ENCODE assay signal across 26 mouse cellular contexts in the genomic region with DNA sequence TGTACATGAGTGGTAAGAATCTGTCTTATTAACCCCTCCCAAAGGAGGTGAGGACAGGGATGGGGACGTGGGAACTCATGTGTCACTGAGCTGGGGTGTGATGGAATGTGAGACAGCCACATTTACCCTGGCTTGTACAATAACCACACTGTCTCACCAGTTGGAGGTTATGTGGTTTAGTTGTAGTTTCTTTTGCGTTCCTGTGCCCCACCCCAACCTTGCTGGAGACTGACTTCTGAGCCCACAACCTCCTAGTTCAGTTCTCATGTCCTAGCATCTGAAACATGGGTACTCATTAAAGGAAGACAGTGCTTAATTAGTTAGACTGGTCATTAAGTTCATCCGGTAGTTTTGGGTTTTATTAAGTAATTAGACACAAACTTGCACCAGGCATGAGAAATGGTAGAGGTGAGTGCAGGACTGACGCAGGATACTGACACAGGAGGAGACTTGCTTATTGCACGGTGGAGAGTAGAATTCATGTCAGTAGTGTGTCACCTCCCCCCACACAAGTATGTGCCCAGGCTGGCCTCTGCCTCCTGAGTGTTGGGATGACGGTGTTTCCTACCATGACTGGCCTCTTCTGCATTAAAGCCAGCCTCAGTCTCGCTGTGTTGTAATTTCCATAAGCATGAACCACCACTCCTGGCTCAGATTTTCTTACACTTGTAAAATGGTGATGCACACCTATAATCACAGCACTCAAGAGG. TPM values are rescaled to one million over a fixed set of nuclear protein-coding genes. Genes with fewer than 3 reads are reported as not detected.
A peak's percentile ranks its signal among the peaks of the same experiment; 100 is the strongest.
DNase-seq lines count a peak whose midpoint lies in the region; ATAC-seq and TF ChIP-seq lines count a peak whose summit lies in the region.
"Had no signal": no experiment of that assay in that cellular context is flagged by ENCODE, and none has a peak within 500 bp of the region (broad histone marks: within the 10 kb centered on the region; RNA-seq: fewer than 3 reads in every experiment).

No protein-coding gene starts in this region.

- H3K27ac ChIP-seq in heart, postnatal 0 days (ENCODE audit: low read depth) = no peak overlapping the region
- H3K27ac ChIP-seq in limb, embryonic 15.5 days = 0 out of 2 replicates have a peak overlapping the region, but pooled peaks have one; percentile 17
- no peak overlapping the region for H3K27ac ChIP-seq in kidney, embryonic 15.5 days
- H3K27ac ChIP-seq: embryonic facial prominence, embryonic 15.5 days; forebrain, embryonic 10.5 days; hindbrain, embryonic 14.5 days; liver, embryonic 13.5 days; stomach, embryonic 15.5 days had no signal

- no peak for TF ChIP-seq CTCF in heart, postnatal 0 days (IDR thresholded peaks at IDR 0.05; ENCODE audit: low read depth)

- H3K4me3 ChIP-seq in heart, postnatal 0 days (ENCODE audit: low read depth, low read length) = no peak overlapping the region
- no peak overlapping the region for H3K4me3 ChIP-seq in limb, embryonic 15.5 days
- H3K4me3 ChIP-seq in kidney, embryonic 15.5 days (replicated peaks) = no peak overlapping the region
- H3K4me3 ChIP-seq: embryonic facial prominence, embryonic 15.5 days; forebrain, embryonic 10.5 days; liver, embryonic 13.5 days; stomach, embryonic 15.5 days had no signal

- H3K4me1 ChIP-seq in heart, postnatal 0 days (ENCODE audit: control insufficient read depth, insufficient read depth) = no peaks in the 10 kb centered on the region
- H3K4me1 ChIP-seq in limb, embryonic 15.5 days = peaks cover 21% of the 10 kb centered on the region; the same call in 1 of the 2 replicates
- H3K4me1 ChIP-seq in kidney, embryonic 15.5 days = 0 out of 2 replicates have a peak, but pooled peaks cover 5% of the 10 kb centered on the region
- H3K4me1 ChIP-seq: forebrain, embryonic 10.5 days; stomach, embryonic 15.5 days had no signal

- H3K9ac ChIP-seq in heart, postnatal 0 days (replicated peaks; ENCODE audit: low read depth, low read length) = no peak overlapping the region
- no peak overlapping the region for H3K9ac ChIP-seq in limb, embryonic 15.5 days
- no peak overlapping the region for H3K9ac ChIP-seq in kidney, embryonic 15.5 days
- H3K9ac ChIP-seq: embryonic facial prominence, embryonic 15.5 days; hindbrain, embryonic 14.5 days; liver, embryonic 13.5 days; stomach, embryonic 15.5 days had no signal

- H3K27me3 ChIP-seq in heart, postnatal 0 days (ENCODE audit: control insufficient read depth, insufficient read depth, low read length) = no peaks in the 10 kb centered on the region
- H3K27me3 ChIP-seq in limb, embryonic 15.5 days = no peaks in the 10 kb centered on the region
- H3K27me3 ChIP-seq in kidney, embryonic 15.5 days = no peaks in the 10 kb centered on the region
- H3K27me3 ChIP-seq: embryonic facial prominence, embryonic 15.5 days; liver, embryonic 13.5 days; stomach, embryonic 15.5 days had no signal

- no peaks in the 10 kb centered on the region for H3K9me3 ChIP-seq in heart, postnatal 0 days (replicated peaks; ENCODE audit: control insufficient read depth, low read length)
- no peaks in the 10 kb centered on the region for H3K9me3 ChIP-seq in limb, embryonic 15.5 days
- no peaks in the 10 kb centered on the region for H3K9me3 ChIP-seq in kidney, embryonic 15.5 days (replicated peaks)
- H3K9me3 ChIP-seq: embryonic facial prominence, embryonic 15.5 days; forebrain, embryonic 10.5 days; liver, embryonic 13.5 days; stomach, embryonic 15.5 days had no signal

- peaks cover 42% of the 10 kb centered on the region for H3K36me3 ChIP-seq in heart, postnatal 0 days (replicated peaks; ENCODE audit: control insufficient read depth, insufficient read depth, low read length)
- H3K36me3 ChIP-seq in limb, embryonic 15.5 days = peaks cover 41% of the 10 kb centered on the region
- peaks cover 47% of the 10 kb centered on the region for H3K36me3 ChIP-seq in kidney, embryonic 15.5 days

- peak; percentile 31; the same call in 1 of the 2 replicates for ATAC-seq in heart, postnatal 0 days (ENCODE audit: insufficient read depth, low read depth)
- ATAC-seq in limb, embryonic 15.5 days (ENCODE audit: insufficient number of reproducible peaks, low FRiP score, low TSS enrichment, low read depth) = no peak
- no peak for ATAC-seq in kidney, embryonic 15.5 days (replicated peaks; ENCODE audit: low FRiP score)
- ATAC-seq: CD4-positive, CD25-positive, alpha-beta regulatory T cell, adult 4 months; inflammation-experienced regulatory T-cells, adult 6 months had no signal

- H3K4me2 ChIP-seq in heart, postnatal 0 days (ENCODE audit: low read depth, low read length) = no peak overlapping the region
- H3K4me2 ChIP-seq in limb, embryonic 15.5 days = no peak overlapping the region
- H3K4me2 ChIP-seq in kidney, embryonic 15.5 days = no peak overlapping the region
- H3K4me2 ChIP-seq: embryonic facial prominence, embryonic 15.5 days; hindbrain, embryonic 14.5 days; liver, embryonic 13.5 days; stomach, embryonic 15.5 days had no signal

- WGBS in heart, postnatal 0 days = 50% methylated on average over 7 of the region's 7 CpGs
- 50% methylated on average over 7 of the region's 7 CpGs for WGBS in limb, embryonic 15.5 days
- 66% methylated on average over 7 of the region's 7 CpGs for WGBS in kidney, embryonic 15.5 days

- no peak for DNase-seq in heart, postnatal 0 days (ENCODE audit: low spot score)
- no peak for DNase-seq in heart, adult 18-20 months
- peak; percentile 82 for DNase-seq in 3T3-L1 (ENCODE audit: low read depth, low spot score)
- peak; percentile 51 for DNase-seq in Muller cell, postnatal 12 days (ENCODE audit: inconsistent ontology term)
- no peak for DNase-seq in spleen, postnatal 14 days (ENCODE audit: low spot score in 2 of 2)
- DNase-seq: adrenal gland, adult 2 months; cerebellum, adult 11-12 months; cerebellum, postnatal 25 days; gastrocnemius, postnatal 25 days; heart, postnatal 36 days; kidney, adult 18-20 months; kidney, postnatal 10 days; liver, embryonic 13.5 days; lung, adult 2 months; lung, postnatal 14 days; midbrain, embryonic 14.5 days; thymus, adult 2 months; thymus, postnatal 4 days had no signal

- TF ChIP-seq EP300 in heart, postnatal 0 days (IDR thresholded peaks at IDR 0.05; ENCODE audit: low read depth) = no peak

RNA-seq across cellular contexts. Expression of gene Ntan1, which starts 7.3 kb away (rescaled TPM):
- total RNA-seq in heart, postnatal 0 days (2014; rRNA removed; ENCODE audit: low replicate concordance) = 64.7 and 109 TPM in 2 replicates
- polyA plus RNA-seq in heart, postnatal 0 days (2015; fragmentation: Nextera tagmentation; extraction: Ambion mirVana) = 141 and 148 TPM in 2 replicates
- 10 to 100 TPM; 44.7 to 47.2 TPM for total RNA-seq in heart, adult 18-20 months (2021)
- 189 and 192 TPM in 2 replicates for polyA plus RNA-seq in limb, embryonic 15.5 days (2015; fragmentation: Nextera tagmentation; extraction: Ambion mirVana)
- 162 and 163 TPM in 2 replicates for polyA plus RNA-seq in kidney, embryonic 15.5 days (2015; fragmentation: Nextera tagmentation; extraction: Ambion mirVana)

RNA-seq across cellular contexts. Expression of gene Rrn3, which starts 45.4 kb away (rescaled TPM):
- total RNA-seq in heart, postnatal 0 days (2014; rRNA removed; ENCODE audit: low replicate concordance) = 55.3 and 59.0 TPM in 2 replicates
- polyA plus RNA-seq in heart, postnatal 0 days (2015; fragmentation: Nextera tagmentation; extraction: Ambion mirVana) = 43.7 and 49.9 TPM in 2 replicates
- 10 to 100 TPM; 40.7 to 40.9 TPM for total RNA-seq in heart, adult 18-20 months (2021)
- polyA plus RNA-seq in limb, embryonic 15.5 days (2015; fragmentation: Nextera tagmentation; extraction: Ambion mirVana) = 56.0 and 59.2 TPM in 2 replicates
- 68.2 and 68.9 TPM in 2 replicates for polyA plus RNA-seq in kidney, embryonic 15.5 days (2015; fragmentation: Nextera tagmentation; extraction: Ambion mirVana)

Comparison
In these comparisons a context has a peak if more than half of its experiments do, and no peak if none do; other contexts are left out.
1. DNase-seq: peak in 3T3-L1 (single experiment) and Muller cell, postnatal 12 days (single experiment); none in heart, postnatal 0 days (single experiment), heart, adult 18-20 months (0 of 2) and spleen, postnatal 14 days (0 of 2).